Mouse (Mus musculus) hindbrain, embryonic 13.5 days (tissue): ENCODE results near the gene Fxyd2. TPM values are rescaled to one million over a fixed set of nuclear protein-coding genes. Genes with fewer than 3 reads are reported as not detected.

ENCODE experiments used
- ATAC-seq: fragments of 200-750 bp; cut with Nextera tagmentation; 2 replicates; pipeline ENCODE4 v1.8.0; 2017; ENCODE audit warnings: moderate TSS enrichment; ENCODE audit not compliant: low FRiP score
- H3K27ac ChIP-seq: fragments of 300-500 bp; sonication (generic); 2 replicates; pipeline ENCODE4 v1.5.1; 2015; ENCODE audit warnings: inconsistent platforms, mild to moderate bottlenecking, moderate library complexity
- H3K27me3 ChIP-seq: fragments of 300-500 bp; sonication (generic); 2 replicates; pipeline ENCODE4 v1.6.1; 2015; ENCODE audit warnings: mild to moderate bottlenecking, inconsistent platforms
- H3K36me3 ChIP-seq: fragments of 300-500 bp; sonication (generic); 2 replicates; pipeline ENCODE4 v1.6.1; 2015; ENCODE audit warnings: mild to moderate bottlenecking, inconsistent platforms
- H3K4me1 ChIP-seq: fragments of 300-500 bp; sonication (generic); replicated peaks from 2 replicates; pipeline ENCODE4 v1.6.1; 2015; ENCODE audit warnings: inconsistent platforms
- H3K4me2 ChIP-seq: fragments of 300-500 bp; sonication (generic); 2 replicates; pipeline ENCODE4 v1.6.1; 2015; ENCODE audit warnings: inconsistent platforms, mild to moderate bottlenecking, moderate library complexity
- H3K4me3 ChIP-seq: fragments of 300-500 bp; sonication (generic); 2 replicates; pipeline ENCODE4 v1.5.1; 2015; ENCODE audit warnings: mild to moderate bottlenecking, inconsistent platforms
- H3K9ac ChIP-seq: fragments of 300-500 bp; sonication (generic); 2 replicates; pipeline ENCODE4 v1.6.1; 2015; ENCODE audit warnings: mild to moderate bottlenecking, inconsistent platforms
- H3K9me3 ChIP-seq: fragments of 300-500 bp; sonication (generic); 2 replicates; pipeline ENCODE4 v1.6.1; 2016; ENCODE audit warnings: inconsistent platforms
- WGBS: fragments of 180-500 bp; shearing (Covaris S2); methylation state at CpG from one replicate; pipeline ENCODE4 v1.1.7; 2015; 5-methylcytosine and 5-hydroxymethylcytosine counted together
- polyA plus RNA-seq: library from polyadenylated mRNA; unstranded; fragments of >200 nt; fragmentation: Nextera tagmentation; extraction: Ambion mirVana; gene quantifications from 2 replicates; pipeline ENCODE4 v1.2.1, GENCODE M21; 2015

Gene Fxyd2
- polyA plus RNA-seq, 1 experiment from 2014 or later: 6.4 TPM

DNA sequence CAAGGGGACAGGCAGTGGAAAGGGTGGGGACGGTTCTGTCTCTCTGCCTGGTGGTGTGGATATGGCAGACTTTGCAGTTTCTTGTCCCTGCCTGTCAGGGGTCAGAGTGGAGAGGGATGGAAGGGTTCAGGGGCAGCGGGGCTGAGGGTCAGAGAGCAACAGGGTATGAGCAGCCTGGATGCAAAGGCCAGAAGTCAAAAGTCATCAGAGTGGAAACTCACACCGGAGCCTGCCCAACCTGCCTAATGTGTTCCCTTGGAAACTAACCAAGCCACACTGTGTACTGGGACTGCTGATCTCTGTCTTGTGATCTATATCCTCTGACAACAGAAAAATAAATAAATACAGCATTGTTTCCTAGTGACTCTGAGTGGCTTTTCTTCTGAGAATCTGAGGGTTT lies 3.7 kb upstream of the Fxyd2 start:
- Histone ChIP-seq H3K9ac (no peak overlapping the region), H3K27ac (no peak overlapping the region), H3K4me1 (no peaks in the 10 kb centered on the region), H3K27me3 (no peaks in the 10 kb centered on the region), H3K4me3 (no peak overlapping the region), H3K9me3 (no peaks in the 10 kb centered on the region), H3K4me2 (no peak overlapping the region), H3K36me3 (peaks cover 53% of the 10 kb centered on the region)
- no peak for ATAC-seq
- 58% methylated on average over 3 of the region's 3 CpGs for WGBS

DNA sequence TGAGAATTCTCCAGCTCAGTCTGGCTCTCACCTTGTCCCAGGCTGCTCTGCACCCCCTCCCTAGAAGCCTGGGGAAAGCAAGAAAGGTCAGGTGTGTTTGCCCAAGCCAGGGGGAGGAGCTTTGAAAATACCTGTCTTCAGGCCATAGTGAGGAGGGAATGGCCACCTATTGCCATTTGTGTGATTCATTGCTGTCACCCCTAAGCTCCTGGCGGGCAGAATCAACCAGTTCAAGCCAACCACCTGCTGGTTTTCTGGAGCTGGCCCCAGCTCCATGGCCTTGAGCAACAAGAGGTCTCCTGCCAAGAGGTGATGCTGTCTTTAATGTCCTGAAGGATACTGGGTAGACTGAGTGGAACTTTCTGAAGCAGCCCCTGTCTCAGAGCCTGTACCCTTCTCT lies 1.1 kb upstream of the Fxyd2 start:
- Histone ChIP-seq H3K27ac (no peak overlapping the region), H3K9me3 (no peaks in the 10 kb centered on the region), H3K9ac (no peak overlapping the region), H3K4me1 (no peaks in the 10 kb centered on the region), H3K36me3 (peaks cover 31% of the 10 kb centered on the region), H3K27me3 (peaks cover 7% of the 10 kb centered on the region; the same call in 1 of the 2 replicates), H3K4me2 (no peak overlapping the region), H3K4me3 (no peak overlapping the region)
- no peak for ATAC-seq
- WGBS: 65% methylated on average over 1 of the region's 1 CpGs

DNA sequence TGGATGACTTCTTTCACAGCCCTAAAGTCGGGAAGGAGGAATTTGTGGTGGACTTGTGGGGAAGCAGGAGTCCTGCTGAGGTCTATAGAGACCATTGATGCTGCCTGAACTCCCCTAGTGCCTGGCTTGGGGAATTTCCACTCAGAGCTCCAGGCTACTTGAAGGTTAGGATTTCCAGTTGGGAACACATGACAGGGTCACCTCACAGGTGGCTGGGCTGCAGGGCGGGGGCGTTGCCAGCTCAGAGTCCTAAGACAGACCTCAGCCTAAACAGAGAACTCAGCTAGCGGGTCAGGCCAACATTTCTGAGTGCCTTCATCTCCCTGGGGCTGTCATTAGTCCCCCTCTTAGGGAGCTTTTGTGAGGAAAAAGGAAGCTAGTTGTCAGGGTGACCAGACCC lies 2.4 kb downstream of the Fxyd2 start:
- H3K27me3 ChIP-seq: peaks cover 12% of the 10 kb centered on the region; the same call in 1 of the 2 replicates
- no peaks in the 10 kb centered on the region for H3K9me3 ChIP-seq
- no peaks in the 10 kb centered on the region for H3K4me1 ChIP-seq
- H3K4me3 ChIP-seq: no peak overlapping the region
- WGBS: 55% methylated on average over 4 of the region's 4 CpGs
- no peak overlapping the region for H3K27ac ChIP-seq
- no peak overlapping the region for H3K9ac ChIP-seq
- no peak for ATAC-seq
- no peak overlapping the region for H3K4me2 ChIP-seq
- H3K36me3 ChIP-seq: no peaks in the 10 kb centered on the region

DNA sequence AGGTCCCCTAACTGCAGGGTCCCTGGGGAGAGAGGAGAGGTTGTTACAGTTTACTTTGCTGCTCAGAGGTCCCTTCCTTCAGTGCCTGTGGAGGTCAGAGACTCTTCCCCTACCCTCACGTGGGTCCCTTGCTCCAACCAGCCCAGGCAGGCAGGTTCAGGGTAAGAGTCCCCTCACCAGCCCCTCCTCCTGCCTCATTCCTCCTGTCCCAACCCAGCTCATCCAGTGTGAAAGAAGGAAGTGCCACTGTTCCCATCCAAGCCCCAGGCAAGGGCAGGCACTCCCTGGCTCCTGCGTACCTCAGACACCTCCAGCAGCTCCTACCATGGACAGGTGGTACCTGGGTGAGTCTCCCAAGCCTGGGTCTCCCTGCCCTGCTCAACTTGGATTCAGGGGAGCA lies 3.5 kb downstream of the Fxyd2 start:
- Histone ChIP-seq H3K4me2 (no peak overlapping the region), H3K4me1 (no peaks in the 10 kb centered on the region), H3K9ac (no peak overlapping the region), H3K27ac (no peak overlapping the region), H3K4me3 (no peak overlapping the region), H3K36me3 (no peaks in the 10 kb centered on the region), H3K27me3 (peaks cover 18% of the 10 kb centered on the region; the same call in 1 of the 2 replicates), H3K9me3 (no peaks in the 10 kb centered on the region)
- 68% methylated on average over 2 of the region's 2 CpGs for WGBS
- no peak for ATAC-seq

DNA sequence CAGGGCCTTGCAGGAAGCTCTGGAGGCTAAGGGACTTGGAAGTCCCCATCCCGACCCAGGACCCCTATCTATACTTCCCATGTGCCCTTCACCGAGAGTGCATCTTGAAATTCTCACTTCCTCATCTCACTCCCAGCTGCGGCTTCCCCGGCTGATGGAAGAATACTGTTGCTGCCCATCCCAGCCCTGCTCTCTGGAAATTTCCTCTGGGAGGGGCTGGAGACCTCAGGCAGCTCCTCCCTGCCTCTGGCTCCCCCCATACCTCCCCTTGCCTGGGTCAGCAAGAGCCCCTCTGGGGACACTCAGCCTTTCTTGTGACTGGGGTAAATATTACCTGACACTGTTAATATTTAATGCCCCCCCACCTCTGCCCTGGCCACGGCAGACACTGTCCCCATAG lies 6.2 kb downstream of the Fxyd2 start:
- H3K9ac ChIP-seq: peak overlapping the region; percentile 19; the same call in 1 of the 2 replicates
- no peaks in the 10 kb centered on the region for H3K36me3 ChIP-seq
- no peak overlapping the region for H3K27ac ChIP-seq
- no peaks in the 10 kb centered on the region for H3K4me1 ChIP-seq
- no peak overlapping the region for H3K4me2 ChIP-seq
- ATAC-seq: no peak
- WGBS: 77% methylated on average over 5 of the region's 5 CpGs
- no peaks in the 10 kb centered on the region for H3K9me3 ChIP-seq
- H3K27me3 ChIP-seq: peaks cover 29% of the 10 kb centered on the region
- no peak overlapping the region for H3K4me3 ChIP-seq

DNA sequence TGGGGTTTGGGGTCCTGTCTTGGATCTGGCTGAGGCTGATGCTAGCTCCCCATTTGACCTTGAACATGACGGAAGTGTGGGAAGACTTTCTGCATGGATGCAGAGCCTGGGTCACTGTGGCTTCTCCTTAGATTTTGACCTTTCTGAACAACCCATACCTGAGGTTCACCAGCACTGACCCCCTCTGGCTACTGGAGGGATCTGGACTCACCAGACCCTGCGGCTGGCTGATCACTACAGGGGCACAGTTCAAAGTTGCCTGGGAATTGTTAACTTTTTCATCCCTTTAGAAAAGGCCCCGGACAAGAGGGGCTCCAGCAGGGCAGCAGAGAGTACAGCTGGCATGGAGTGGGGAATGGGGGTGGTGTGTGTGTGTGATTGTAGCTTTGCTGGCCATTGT lies 7.3 kb downstream of the Fxyd2 start:
- H3K27ac ChIP-seq: no peak overlapping the region
- H3K9me3 ChIP-seq: no peaks in the 10 kb centered on the region
- H3K36me3 ChIP-seq: no peaks in the 10 kb centered on the region
- peaks cover 32% of the 10 kb centered on the region for H3K27me3 ChIP-seq
- WGBS: 86% methylated on average over 3 of the region's 3 CpGs
- no peak overlapping the region for H3K4me3 ChIP-seq
- H3K4me2 ChIP-seq: no peak overlapping the region
- ATAC-seq: no peak
- H3K4me1 ChIP-seq: peaks cover under 1% of the 10 kb centered on the region; the same call in 1 of the 2 replicates
- H3K9ac ChIP-seq: no peak overlapping the region

DNA sequence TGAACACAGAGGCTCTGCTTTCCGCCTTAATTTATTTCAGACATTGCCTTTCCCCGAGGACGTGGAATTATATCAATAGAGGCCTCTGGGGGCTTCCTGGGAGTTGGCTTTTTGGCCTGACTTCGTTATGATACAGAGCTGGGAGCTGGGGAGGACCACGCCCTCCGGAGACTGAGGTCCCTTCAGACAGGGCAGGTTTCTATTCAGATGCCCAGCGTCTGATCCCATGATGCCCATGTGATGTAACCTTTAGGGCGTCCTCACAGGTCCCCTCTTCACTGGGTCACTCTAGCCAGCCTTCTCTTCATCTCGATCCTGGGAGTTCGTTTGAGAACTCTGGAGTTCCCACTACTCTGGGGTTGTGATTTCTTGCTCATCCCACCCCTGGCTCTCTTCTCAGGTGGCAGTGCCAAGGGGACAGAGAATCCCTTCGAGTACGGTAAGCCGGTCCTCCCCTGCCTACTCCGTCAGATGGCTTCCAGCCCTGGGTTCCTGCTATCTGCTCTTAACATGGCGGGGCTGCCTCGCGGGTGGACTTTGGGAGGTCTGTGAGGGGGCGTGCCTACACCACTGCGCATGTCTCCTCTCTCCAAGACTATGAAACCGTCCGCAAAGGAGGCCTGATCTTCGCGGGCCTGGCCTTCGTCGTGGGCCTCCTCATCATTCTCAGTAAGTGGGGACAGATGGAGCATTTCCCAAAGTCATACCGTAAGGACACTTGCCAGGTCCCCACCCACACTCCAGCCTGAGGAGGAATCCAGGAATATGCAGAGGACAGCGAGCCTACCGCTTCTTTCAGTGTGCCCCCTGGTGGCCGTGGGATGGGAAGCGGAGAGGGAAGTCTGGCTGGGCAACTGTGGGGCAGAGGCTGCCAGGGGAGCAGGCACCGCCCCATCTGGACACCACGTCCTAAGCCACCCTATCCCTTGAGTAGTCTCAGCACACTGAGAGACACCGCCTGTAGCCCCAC lies 8.5 kb downstream of the Fxyd2 start:
- Histone ChIP-seq H3K4me1 (peaks cover 5% of the 10 kb centered on the region), H3K36me3 (no peaks in the 10 kb centered on the region), H3K4me3 (peak overlapping the region; percentile 30), H3K9ac (peak overlapping the region; percentile 62), H3K4me2 (peak overlapping the region; percentile 50), H3K27ac (no peak overlapping the region), H3K9me3 (no peaks in the 10 kb centered on the region), H3K27me3 (peaks cover 29% of the 10 kb centered on the region)
- ATAC-seq: peak; percentile 71
- WGBS: 40% methylated on average over 33 of the region's 33 CpGs

DNA sequence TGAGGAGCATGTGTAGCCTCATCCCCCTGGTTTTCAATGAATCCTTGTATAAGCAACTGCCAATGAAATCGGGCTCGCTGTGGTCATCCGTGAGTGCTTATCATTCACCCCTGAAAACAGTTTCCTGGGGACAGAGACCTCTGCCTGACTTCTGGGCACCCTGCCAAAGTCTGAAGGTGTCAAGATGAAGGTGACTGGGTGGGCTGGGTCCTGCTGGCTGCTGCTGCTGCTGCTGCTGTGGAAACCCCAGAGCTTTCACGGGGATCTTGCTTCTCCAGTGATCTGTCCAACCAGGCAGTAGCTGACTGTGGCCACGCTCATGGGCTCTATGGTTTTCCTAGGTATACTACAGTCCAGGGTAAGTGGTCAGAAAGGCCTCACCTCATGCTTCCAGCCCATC lies 10.7 kb downstream of the Fxyd2 start:
- Histone ChIP-seq H3K4me3 (no peak overlapping the region), H3K27me3 (peaks cover 25% of the 10 kb centered on the region), H3K9ac (no peak overlapping the region), H3K36me3 (no peaks in the 10 kb centered on the region), H3K4me1 (peaks cover 5% of the 10 kb centered on the region), H3K9me3 (no peaks in the 10 kb centered on the region), H3K27ac (no peak overlapping the region), H3K4me2 (no peak overlapping the region)
- ATAC-seq: no peak
- WGBS: 78% methylated on average over 5 of the region's 5 CpGs

DNA sequence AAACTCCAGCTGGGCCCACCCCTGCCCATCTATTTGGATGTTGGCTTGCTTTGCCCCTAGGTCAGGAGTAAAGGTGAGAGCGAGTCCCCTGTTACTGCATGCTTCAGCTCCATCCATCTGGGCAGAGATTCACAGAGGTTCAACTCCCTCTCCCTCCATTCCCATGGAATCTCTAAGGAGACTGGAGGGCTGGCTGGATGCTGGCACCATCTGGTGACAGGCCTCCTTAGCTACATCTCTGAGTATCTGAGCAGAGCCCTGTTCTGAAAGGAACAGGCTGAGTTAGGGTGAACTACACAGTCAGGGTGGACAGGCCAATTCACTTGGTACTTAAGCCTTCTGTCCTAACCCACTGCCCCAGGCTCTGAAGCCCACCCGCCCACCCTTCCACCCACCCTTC lies 11.1 kb downstream of the Fxyd2 start:
- no peak overlapping the region for H3K9ac ChIP-seq
- ATAC-seq: no peak
- no peaks in the 10 kb centered on the region for H3K36me3 ChIP-seq
- H3K4me3 ChIP-seq: no peak overlapping the region
- peaks cover 22% of the 10 kb centered on the region for H3K27me3 ChIP-seq
- 84% methylated on average over 2 of the region's 2 CpGs for WGBS
- H3K4me2 ChIP-seq: no peak overlapping the region
- no peaks in the 10 kb centered on the region for H3K9me3 ChIP-seq
- peaks cover 5% of the 10 kb centered on the region for H3K4me1 ChIP-seq
- no peak overlapping the region for H3K27ac ChIP-seq

DNA sequence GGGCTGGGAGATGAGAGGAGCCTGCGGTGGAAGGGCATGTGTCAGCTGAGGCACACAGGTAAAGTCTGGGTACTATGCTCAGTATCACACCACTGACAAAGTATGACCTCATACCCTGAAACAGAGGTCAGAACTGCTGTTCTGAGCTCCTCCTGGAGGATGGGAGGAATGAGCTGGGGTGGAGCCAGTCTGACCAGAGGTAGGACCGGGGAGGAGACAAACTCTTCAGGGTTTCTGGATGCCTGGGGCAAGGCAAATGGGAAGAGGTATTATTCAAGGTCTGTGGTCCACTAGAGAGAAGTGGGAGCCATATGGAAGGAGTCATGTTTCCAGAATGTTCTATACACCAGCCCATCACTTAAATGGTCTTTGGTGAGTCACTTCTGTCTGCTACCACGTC lies 11.6 kb downstream of the Fxyd2 start:
- no peak for ATAC-seq
- 74% methylated on average over 3 of the region's 3 CpGs for WGBS
- H3K9me3 ChIP-seq: no peaks in the 10 kb centered on the region
- no peak overlapping the region for H3K4me3 ChIP-seq
- H3K36me3 ChIP-seq: no peaks in the 10 kb centered on the region
- peaks cover 5% of the 10 kb centered on the region for H3K4me1 ChIP-seq
- no peak overlapping the region for H3K9ac ChIP-seq
- no peak overlapping the region for H3K27ac ChIP-seq
- no peak overlapping the region for H3K4me2 ChIP-seq
- H3K27me3 ChIP-seq: peaks cover 20% of the 10 kb centered on the region

DNA sequence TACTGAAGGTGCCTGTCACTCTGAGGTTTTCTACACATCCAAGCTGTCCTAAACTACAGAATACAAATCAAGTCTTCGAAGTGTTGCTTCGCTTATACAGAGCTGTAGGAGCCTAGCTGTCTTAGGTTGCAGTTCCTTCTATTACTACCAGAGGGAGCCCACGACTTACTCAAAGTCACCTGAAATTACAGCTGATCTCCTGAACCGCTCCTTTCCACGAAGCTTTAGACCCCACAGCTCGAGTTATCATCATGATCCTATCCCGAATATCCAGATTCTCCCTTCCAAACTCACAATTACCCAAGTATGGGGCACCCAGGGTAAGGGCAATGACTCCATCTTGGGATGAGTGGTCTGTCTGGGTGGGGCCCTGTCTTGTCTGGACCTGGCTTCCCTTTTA lies 12.3 kb downstream of the Fxyd2 start:
- Histone ChIP-seq H3K27me3 (peaks cover 20% of the 10 kb centered on the region), H3K36me3 (no peaks in the 10 kb centered on the region), H3K4me1 (peaks cover 5% of the 10 kb centered on the region), H3K4me3 (0 out of 2 replicates have a peak overlapping the region, but pooled peaks have one; percentile 1), H3K27ac (no peak overlapping the region), H3K9me3 (no peaks in the 10 kb centered on the region), H3K9ac (peak overlapping the region; percentile 8; the same call in 1 of the 2 replicates), H3K4me2 (peak overlapping the region; percentile 43)
- WGBS: 22% methylated on average over 7 of the region's 7 CpGs
- no peak for ATAC-seq

DNA sequence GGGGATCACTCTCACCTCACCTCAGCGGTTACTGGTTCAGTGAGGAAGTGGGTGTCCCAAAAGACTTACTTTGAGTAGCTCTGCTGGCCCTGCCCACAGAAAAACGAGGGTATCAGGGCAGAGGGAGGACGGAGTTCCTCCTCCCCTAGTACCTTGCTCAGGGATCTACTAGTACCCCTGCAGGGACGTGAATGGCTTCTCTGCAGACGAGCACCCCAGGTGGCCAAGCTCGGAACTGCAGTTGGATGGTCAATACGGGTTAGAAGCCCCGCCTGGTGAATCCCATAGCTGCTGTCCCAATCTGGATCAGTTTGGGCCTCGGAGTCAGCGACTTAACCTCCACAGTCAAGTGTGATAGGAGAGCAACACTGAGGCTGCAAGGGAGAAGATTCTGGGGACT lies 12.8 kb downstream of the Fxyd2 start:
- H3K4me3 ChIP-seq: 0 out of 2 replicates have a peak overlapping the region, but pooled peaks have one; percentile 1
- WGBS: 8% methylated on average over 10 of the region's 10 CpGs
- peak overlapping the region; percentile 8; the same call in 1 of the 2 replicates for H3K9ac ChIP-seq

More for the DNA sequence above, 12.8 kb downstream of the Fxyd2 start:
- H3K27ac ChIP-seq: no peak overlapping the region
- H3K4me1 ChIP-seq: peaks cover 5% of the 10 kb centered on the region
- peak overlapping the region; percentile 43 for H3K4me2 ChIP-seq
- H3K9me3 ChIP-seq: no peaks in the 10 kb centered on the region
- H3K36me3 ChIP-seq: no peaks in the 10 kb centered on the region
- peaks cover 17% of the 10 kb centered on the region for H3K27me3 ChIP-seq
- ATAC-seq: 0 out of 2 replicates have a peak, but pooled peaks have one; percentile 30
